Mouse (Mus musculus): Measurements from ENCODE around the gene Akap1. TPM values are rescaled to one million over a fixed set of nuclear protein-coding genes. Genes with fewer than 3 reads are reported as not detected.
"Not testable (repeated sequence)": the region's sequence is repeated elsewhere in the genome, so short reads cannot be mapped to it uniquely, and the experiment has no call there.

Akap1 gene
- polyA plus RNA-seq (2016; fragmentation: Nextera tagmentation; extraction: Ambion mirVana): 19.1 and 20.7 TPM in 2 replicates

- H3K9me3 ChIP-seq (replicated peaks): no peaks in the 10 kb centered on the region
- H3K4me1 ChIP-seq: peaks cover 38% of the 10 kb centered on the region
- whole genome bisulfite sequencing: 2% methylated on average over 60 of the region's 60 CpGs
- H3K36me3 ChIP-seq: no peaks in the 10 kb centered on the region
- peaks cover 17% of the 10 kb centered on the region for H3K27me3 ChIP-seq (ENCODE audit: low read depth, poor library complexity, severe bottlenecking)
- H3K4me3 ChIP-seq: peak within 1 kb of the TSS; percentile 79
- peak within 1 kb of the TSS; percentile 93 for H3K27ac ChIP-seq (replicated peaks)
- DNase-seq (ENCODE audit: low spot score): peak; percentile 98
Observed at GRCm38 (mm10) chr11:88864458-88865197, at the start of gene Akap1. Gene Akap1, minus strand, starts transcription at chr11:88864586.

- H3K27ac ChIP-seq (replicated peaks): no peak overlapping the region
- WGBS: 90% methylated on average over 8 of the region's 8 CpGs
- no peak for DNase-seq (ENCODE audit: low spot score)
- no peaks in the 10 kb centered on the region for H3K4me1 ChIP-seq
- H3K36me3 ChIP-seq: no peaks in the 10 kb centered on the region
- 0 out of 2 replicates have a peak, but pooled peaks cover 7% of the 10 kb centered on the region for H3K9me3 ChIP-seq (replicated peaks)
- no peaks in the 10 kb centered on the region for H3K27me3 ChIP-seq (ENCODE audit: low read depth, poor library complexity, severe bottlenecking)
- H3K4me3 ChIP-seq: no peak overlapping the region
Observed at GRCm38 (mm10) chr11:88909388-88910036, 45.1 kb upstream of the Akap1 start.

- H3K36me3 ChIP-seq: no peaks in the 10 kb centered on the region
- no peaks in the 10 kb centered on the region for H3K27me3 ChIP-seq (ENCODE audit: low read depth, poor library complexity, severe bottlenecking)
- H3K4me3 ChIP-seq: no peak overlapping the region
- 100% methylated on average over 1 of the region's 1 CpGs for whole genome bisulfite sequencing
- no peak overlapping the region for H3K27ac ChIP-seq (replicated peaks)
- H3K9me3 ChIP-seq (replicated peaks): 0 out of 2 replicates have a peak, but pooled peaks cover 7% of the 10 kb centered on the region
- H3K4me1 ChIP-seq: no peaks in the 10 kb centered on the region
- peak; percentile 36 for DNase-seq (ENCODE audit: low spot score)
Observed at GRCm38 (mm10) chr11:88908557-88909211, 44.3 kb upstream of the Akap1 start.

- 0 out of 2 replicates have a peak, but pooled peaks cover 7% of the 10 kb centered on the region for H3K9me3 ChIP-seq (replicated peaks)
- H3K27ac ChIP-seq (replicated peaks): no peak overlapping the region
- H3K27me3 ChIP-seq (ENCODE audit: low read depth, poor library complexity, severe bottlenecking): no peaks in the 10 kb centered on the region
- H3K4me3 ChIP-seq: no peak overlapping the region
- H3K36me3 ChIP-seq: no peaks in the 10 kb centered on the region
- H3K4me1 ChIP-seq: no peaks in the 10 kb centered on the region
- WGBS: 94% methylated on average over 7 of the region's 7 CpGs
- DNase-seq (ENCODE audit: low spot score): no peak
Observed at GRCm38 (mm10) chr11:88907886-88908285, 43.5 kb upstream of the Akap1 start.

GRCm38 (mm10) chr11:88905621-88906020, 41.2 kb upstream of the Akap1 start:
- no peak overlapping the region for H3K27ac ChIP-seq (replicated peaks)
- no peaks in the 10 kb centered on the region for H3K36me3 ChIP-seq
- 0 out of 2 replicates have a peak, but pooled peaks cover 5% of the 10 kb centered on the region for H3K9me3 ChIP-seq (replicated peaks)
- DNase-seq (ENCODE audit: low spot score): no peak
- WGBS: 30% methylated on average over 2 of the region's 2 CpGs
- no peaks in the 10 kb centered on the region for H3K27me3 ChIP-seq (ENCODE audit: low read depth, poor library complexity, severe bottlenecking)
- H3K4me3 ChIP-seq: no peak overlapping the region
- H3K4me1 ChIP-seq: no peaks in the 10 kb centered on the region

- no peaks in the 10 kb centered on the region for H3K27me3 ChIP-seq (ENCODE audit: low read depth, poor library complexity, severe bottlenecking)
Observed at GRCm38 (mm10) chr11:88904080-88904479, 39.7 kb upstream of the Akap1 start.

GRCm38 (mm10) chr11:88902762-88903161, 38.4 kb upstream of the Akap1 start:
- no peak for DNase-seq (ENCODE audit: low spot score)
- Histone ChIP-seq H3K27ac (replicated peaks) (no peak overlapping the region), H3K4me1 (no peaks in the 10 kb centered on the region), H3K4me3 (no peak overlapping the region), H3K36me3 (no peaks in the 10 kb centered on the region), H3K9me3 (replicated peaks) (no peaks in the 10 kb centered on the region), H3K27me3 (ENCODE audit: low read depth, poor library complexity, severe bottlenecking) (peaks cover 7% of the 10 kb centered on the region)
- WGBS: 86% methylated on average over 6 of the region's 6 CpGs

More at GRCm38 (mm10) chr11:88904080-88904479, 39.7 kb upstream of the Akap1 start:
- Histone ChIP-seq H3K36me3 (no peaks in the 10 kb centered on the region), H3K4me3 (no peak overlapping the region), H3K9me3 (replicated peaks) (no peaks in the 10 kb centered on the region), H3K27ac (replicated peaks) (no peak overlapping the region), H3K4me1 (no peaks in the 10 kb centered on the region)
- 80% methylated on average over 2 of the region's 2 CpGs for WGBS
- no peak for DNase-seq (ENCODE audit: low spot score)

- no peak for DNase-seq (ENCODE audit: low spot score)
- 90% methylated on average over 7 of the region's 7 CpGs for WGBS
- H3K27ac ChIP-seq (replicated peaks): no peak overlapping the region
- H3K36me3 ChIP-seq: no peaks in the 10 kb centered on the region
- no peaks in the 10 kb centered on the region for H3K4me1 ChIP-seq
- peaks cover 18% of the 10 kb centered on the region for H3K27me3 ChIP-seq (ENCODE audit: low read depth, poor library complexity, severe bottlenecking)
- H3K9me3 ChIP-seq (replicated peaks): no peaks in the 10 kb centered on the region
- H3K4me3 ChIP-seq: no peak overlapping the region
Observed at GRCm38 (mm10) chr11:88901341-88901802, 37.0 kb upstream of the Akap1 start.

GRCm38 (mm10) chr11:88899561-88899960, 35.2 kb upstream of the Akap1 start:
- Histone ChIP-seq H3K27me3 (ENCODE audit: low read depth, poor library complexity, severe bottlenecking) (peaks cover 18% of the 10 kb centered on the region), H3K9me3 (replicated peaks) (no peaks in the 10 kb centered on the region), H3K36me3 (no peaks in the 10 kb centered on the region), H3K27ac (replicated peaks) (no peak overlapping the region), H3K4me3 (no peak overlapping the region), H3K4me1 (no peaks in the 10 kb centered on the region)
- no peak for DNase-seq (ENCODE audit: low spot score)
- WGBS: 93% methylated on average over 6 of the region's 6 CpGs

- no peak for DNase-seq (ENCODE audit: low spot score)
- 82% methylated on average over 4 of the region's 4 CpGs for WGBS
Observed at GRCm38 (mm10) chr11:88898380-88898763, 34.0 kb upstream of the Akap1 start.

GRCm38 (mm10) chr11:88897624-88898379, 33.4 kb upstream of the Akap1 start:
- H3K36me3 ChIP-seq: no peaks in the 10 kb centered on the region
- peak; percentile 14 for DNase-seq (ENCODE audit: low spot score)

More at GRCm38 (mm10) chr11:88898380-88898763, 34.0 kb upstream of the Akap1 start:
- Histone ChIP-seq H3K4me1 (no peaks in the 10 kb centered on the region), H3K4me3 (no peak overlapping the region), H3K27ac (replicated peaks) (no peak overlapping the region), H3K9me3 (replicated peaks) (no peaks in the 10 kb centered on the region), H3K27me3 (ENCODE audit: low read depth, poor library complexity, severe bottlenecking) (peaks cover 18% of the 10 kb centered on the region), H3K36me3 (no peaks in the 10 kb centered on the region)

GRCm38 (mm10) chr11:88895800-88896232, 31.4 kb upstream of the Akap1 start:
- DNase-seq (ENCODE audit: low spot score); H3K36me3 ChIP-seq; H3K4me1 ChIP-seq; H3K27ac ChIP-seq (replicated peaks); H3K9me3 ChIP-seq (replicated peaks): not testable (repeated sequence)
- WGBS: 34% methylated on average over 38 of the region's 39 CpGs
- peaks cover 18% of the 10 kb centered on the region for H3K27me3 ChIP-seq (ENCODE audit: low read depth, poor library complexity, severe bottlenecking)
- peak overlapping the region; percentile 40 for H3K4me3 ChIP-seq

More at GRCm38 (mm10) chr11:88897624-88898379, 33.4 kb upstream of the Akap1 start:
- Histone ChIP-seq H3K27ac (replicated peaks) (no peak overlapping the region), H3K27me3 (ENCODE audit: low read depth, poor library complexity, severe bottlenecking) (peaks cover 18% of the 10 kb centered on the region), H3K4me3 (no peak overlapping the region), H3K4me1 (no peaks in the 10 kb centered on the region), H3K9me3 (replicated peaks) (no peaks in the 10 kb centered on the region)
- 56% methylated on average over 15 of the region's 15 CpGs for WGBS
